Mouse (Mus musculus): ENCODE results near the gene Stat5b. TPM values are rescaled to one million over a fixed set of nuclear protein-coding genes. Genes with fewer than 3 reads are reported as not detected.

Stat5b gene
- polyA plus RNA-seq, 1 experiment from 2014 or later, result 46.0 TPM

DNA sequence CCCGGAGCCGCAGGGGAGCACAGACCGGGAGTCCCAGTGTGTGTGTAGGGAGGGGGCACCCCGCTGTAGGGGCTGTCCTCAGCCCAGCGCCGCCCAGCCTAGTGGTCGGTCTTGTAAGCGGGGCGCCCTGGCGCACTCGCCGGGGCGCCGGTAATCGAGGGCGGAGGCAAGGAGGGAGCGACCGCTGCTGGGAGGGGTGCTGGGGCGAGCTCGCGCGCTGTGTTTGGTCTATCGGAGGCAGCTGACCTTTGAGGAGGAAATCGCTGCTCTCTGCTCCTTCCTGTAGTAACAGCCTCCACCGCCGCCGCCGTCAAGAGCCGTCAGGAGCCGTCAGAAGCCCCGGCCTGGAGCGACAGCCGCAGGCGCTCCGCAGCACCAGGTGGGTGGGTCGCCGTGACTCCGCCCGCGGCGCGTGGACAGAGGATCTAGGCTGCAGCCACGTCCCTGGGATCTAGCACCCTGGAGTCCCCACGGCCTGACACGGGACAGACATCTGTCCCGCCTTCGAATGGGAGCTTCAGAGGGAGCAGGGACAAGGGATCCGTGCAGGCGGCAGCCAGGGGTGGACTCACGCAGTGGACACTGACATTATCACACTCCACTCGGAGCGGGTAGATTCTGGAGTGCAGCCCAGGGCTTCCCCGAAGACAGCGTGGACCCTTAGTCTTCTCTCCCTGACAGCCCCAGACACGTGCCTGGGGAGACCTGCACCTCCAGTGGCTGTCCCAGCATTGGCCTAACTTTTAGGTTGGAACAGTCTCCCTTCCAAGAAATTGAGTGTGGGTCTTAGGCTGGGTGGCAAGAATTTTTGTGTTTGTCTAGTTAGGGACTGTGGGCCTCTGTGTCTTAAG, 9.9 kb upstream of the Stat5b start:
- peak; percentile 93 for ATAC-seq (replicated peaks; ENCODE audit: low FRiP score)
- Histone ChIP-seq H3K4me1 (replicated peaks; ENCODE audit: control insufficient read depth, insufficient read depth, low read length) (peaks cover 10% of the 10 kb centered on the region), H3K9me3 (ENCODE audit: control insufficient read depth, low read length) (no peaks in the 10 kb centered on the region), H3K27me3 (replicated peaks; ENCODE audit: control insufficient read depth, insufficient read depth, low read length) (peaks cover 6% of the 10 kb centered on the region; the same call in 1 of the 2 replicates), H3K9ac (ENCODE audit: low read depth, low read length) (peak overlapping the region; percentile 68), H3K4me3 (ENCODE audit: low read depth, low read length) (peak overlapping the region; percentile 56), H3K4me2 (peak overlapping the region; percentile 69), H3K36me3 (ENCODE audit: control insufficient read depth, insufficient read depth, low read length) (no peaks in the 10 kb centered on the region), H3K27ac (ENCODE audit: low read depth, low read length) (peak overlapping the region; percentile 72)
- under 1% methylated on average over 55 of the region's 55 CpGs for WGBS
- peak; percentile 84 for DNase-seq (ENCODE audit: low spot score)

DNA sequence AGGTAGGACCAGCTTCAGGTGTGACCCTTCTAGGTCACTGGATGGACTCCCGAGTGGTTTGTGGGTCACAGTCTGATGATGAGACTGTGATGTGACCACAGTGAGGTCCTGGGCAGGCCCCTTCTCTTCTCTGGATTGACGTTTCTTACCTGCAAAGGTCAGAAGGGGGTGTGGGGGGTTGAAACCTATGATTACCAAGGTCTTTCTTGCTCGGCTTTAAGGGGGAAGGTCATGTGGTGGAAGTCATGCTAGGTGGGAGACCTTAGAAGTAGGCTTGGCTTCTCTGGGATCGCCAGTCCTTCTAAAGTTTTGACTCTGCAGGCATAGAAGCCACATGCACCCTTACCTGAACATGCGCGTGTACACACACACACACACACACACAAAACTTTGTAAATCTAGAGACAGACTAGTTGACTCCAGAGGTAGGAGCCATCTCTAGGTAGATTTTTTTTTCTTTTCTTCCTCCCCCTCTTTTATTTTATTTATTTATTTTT, 9.1 kb upstream of the Stat5b start:
- ATAC-seq (replicated peaks; ENCODE audit: low FRiP score) (no peak), DNase-seq (ENCODE audit: low spot score) (no peak)
- Histone ChIP-seq H3K4me3 (ENCODE audit: low read depth, low read length) (peak overlapping the region; percentile 56), H3K4me2 (peak overlapping the region; percentile 69), H3K9ac (ENCODE audit: low read depth, low read length) (peak overlapping the region; percentile 68), H3K27me3 (replicated peaks; ENCODE audit: control insufficient read depth, insufficient read depth, low read length) (peaks cover 9% of the 10 kb centered on the region; the same call in 1 of the 2 replicates), H3K27ac (ENCODE audit: low read depth, low read length) (no peak overlapping the region), H3K36me3 (ENCODE audit: control insufficient read depth, insufficient read depth, low read length) (no peaks in the 10 kb centered on the region), H3K9me3 (ENCODE audit: control insufficient read depth, low read length) (no peaks in the 10 kb centered on the region), H3K4me1 (replicated peaks; ENCODE audit: control insufficient read depth, insufficient read depth, low read length) (peaks cover 10% of the 10 kb centered on the region)
- WGBS, result 49% methylated on average over 6 of the region's 6 CpGs

DNA sequence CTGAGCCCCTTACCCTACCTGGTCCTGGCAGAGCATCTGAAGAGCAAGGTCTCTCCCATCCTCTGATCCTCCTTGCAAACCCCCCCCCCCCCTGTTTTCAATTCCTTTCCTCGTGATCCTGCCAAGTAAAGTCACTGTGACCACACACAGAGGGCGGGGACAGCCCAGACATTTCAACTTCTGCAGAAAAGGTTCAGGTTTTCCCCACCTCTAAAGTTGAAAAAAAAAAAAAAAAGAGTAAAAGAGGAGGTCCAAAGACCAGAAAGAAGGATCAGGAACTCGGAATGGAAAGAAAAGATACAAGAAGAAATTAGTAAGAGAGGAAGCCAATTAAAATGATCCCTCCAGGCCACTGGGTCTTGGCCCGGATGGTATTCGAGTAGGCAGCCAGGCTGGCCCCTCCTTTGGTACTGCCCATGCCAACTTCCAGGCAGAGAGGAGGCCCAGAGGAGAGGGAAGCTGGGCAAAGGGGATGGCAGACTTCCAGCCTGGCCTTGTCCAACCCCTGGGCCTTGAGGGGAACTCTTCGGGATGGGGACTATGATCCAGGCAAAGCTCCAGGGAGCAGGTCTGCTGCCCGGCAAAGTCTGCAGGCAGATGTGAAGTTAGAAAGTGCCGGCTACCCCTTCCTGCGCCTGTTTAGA, 8.5 kb upstream of the Stat5b start, which contains the start of gene Stat5a:
Gene Stat5a, plus strand, starts transcription at position 417 of the 644 bp plus-strand sequence.
- ATAC-seq (replicated peaks; ENCODE audit: low FRiP score), result no peak

DNA sequence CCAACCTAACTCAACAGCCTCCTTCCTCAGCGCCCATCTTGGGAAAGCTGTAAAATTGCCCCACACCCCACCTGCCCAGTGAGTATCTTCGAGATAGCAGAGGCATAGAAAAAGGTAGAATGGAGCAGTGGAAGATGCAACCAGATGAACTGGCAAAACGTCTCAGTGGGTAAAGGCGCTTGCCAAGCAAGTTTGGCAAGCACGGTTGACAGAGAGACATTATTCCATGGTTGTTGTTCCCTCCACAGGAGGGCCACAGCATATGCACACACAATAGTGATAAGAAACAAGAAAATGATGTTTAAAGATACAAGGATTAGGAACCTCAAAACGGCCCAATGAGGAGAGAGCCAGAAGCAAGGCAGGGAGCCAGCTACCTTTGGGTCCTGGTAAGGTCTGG, 7.4 kb upstream of the Stat5b start:
- Histone ChIP-seq H3K9ac (ENCODE audit: low read depth, low read length) (no peak overlapping the region), H3K4me1 (replicated peaks; ENCODE audit: control insufficient read depth, insufficient read depth, low read length) (peaks cover 10% of the 10 kb centered on the region), H3K4me3 (ENCODE audit: low read depth, low read length) (no peak overlapping the region), H3K36me3 (ENCODE audit: control insufficient read depth, insufficient read depth, low read length) (no peaks in the 10 kb centered on the region), H3K9me3 (ENCODE audit: control insufficient read depth, low read length) (no peaks in the 10 kb centered on the region), H3K27ac (ENCODE audit: low read depth, low read length) (no peak overlapping the region), H3K27me3 (replicated peaks; ENCODE audit: control insufficient read depth, insufficient read depth, low read length) (peaks cover 13% of the 10 kb centered on the region), H3K4me2 (no peak overlapping the region)
- WGBS, result 71% methylated on average over 6 of the region's 6 CpGs
- ATAC-seq (replicated peaks; ENCODE audit: low FRiP score), result no peak
- DNase-seq (ENCODE audit: low spot score), result no peak

More for the DNA sequence above, 8.5 kb upstream of the Stat5b start, which contains the start of gene Stat5a:
- DNase-seq (ENCODE audit: low spot score), result no peak
- 64% methylated on average over 9 of the region's 9 CpGs for WGBS
- Histone ChIP-seq H3K4me3 (ENCODE audit: low read depth, low read length) (peak within 1 kb of the TSS; percentile 56), H3K9ac (ENCODE audit: low read depth, low read length) (peak within 1 kb of the TSS; percentile 68), H3K27ac (ENCODE audit: low read depth, low read length) (peak within 1 kb of the TSS; percentile 72; the same call in 1 of the 2 replicates), H3K27me3 (replicated peaks; ENCODE audit: control insufficient read depth, insufficient read depth, low read length) (peaks cover 12% of the 10 kb centered on the region; the same call in 1 of the 2 replicates), H3K9me3 (ENCODE audit: control insufficient read depth, low read length) (no peaks in the 10 kb centered on the region), H3K4me1 (replicated peaks; ENCODE audit: control insufficient read depth, insufficient read depth, low read length) (peaks cover 10% of the 10 kb centered on the region), H3K4me2 (peak within 1 kb of the TSS; percentile 69), H3K36me3 (ENCODE audit: control insufficient read depth, insufficient read depth, low read length) (no peaks in the 10 kb centered on the region)

DNA sequence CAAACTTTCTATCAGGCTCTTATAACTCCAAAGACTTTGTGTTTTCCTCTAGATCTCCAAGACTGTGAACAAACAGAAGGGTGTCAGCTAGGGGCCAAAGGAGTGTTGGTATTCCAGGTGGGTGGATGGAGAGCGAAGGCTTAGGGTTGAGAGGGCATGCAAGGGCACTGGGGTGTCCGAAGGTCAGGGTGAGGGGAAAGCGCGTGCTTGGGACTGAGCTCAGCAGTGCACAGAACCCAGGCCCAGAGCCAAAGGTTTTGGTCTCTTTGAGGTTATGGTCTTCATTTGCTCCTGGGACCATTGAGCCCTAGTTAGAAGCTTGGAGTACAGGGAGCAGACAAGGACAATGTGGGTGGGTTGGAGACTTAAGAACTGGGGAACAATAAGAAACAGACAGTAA, 4.7 kb upstream of the Stat5b start:
- no peaks in the 10 kb centered on the region for H3K9me3 ChIP-seq (ENCODE audit: control insufficient read depth, low read length)
- ATAC-seq (replicated peaks; ENCODE audit: low FRiP score), result no peak
- H3K36me3 ChIP-seq (ENCODE audit: control insufficient read depth, insufficient read depth, low read length), result no peaks in the 10 kb centered on the region
- H3K4me2 ChIP-seq, result no peak overlapping the region
- H3K27me3 ChIP-seq (replicated peaks; ENCODE audit: control insufficient read depth, insufficient read depth, low read length), result peaks cover 13% of the 10 kb centered on the region
- no peak for DNase-seq (ENCODE audit: low spot score)
- H3K4me3 ChIP-seq (ENCODE audit: low read depth, low read length), result no peak overlapping the region
- H3K9ac ChIP-seq (ENCODE audit: low read depth, low read length), result no peak overlapping the region
- 83% methylated on average over 4 of the region's 4 CpGs for WGBS
- peaks cover 9% of the 10 kb centered on the region for H3K4me1 ChIP-seq (replicated peaks; ENCODE audit: control insufficient read depth, insufficient read depth, low read length)
- H3K27ac ChIP-seq (ENCODE audit: low read depth, low read length), result no peak overlapping the region

DNA sequence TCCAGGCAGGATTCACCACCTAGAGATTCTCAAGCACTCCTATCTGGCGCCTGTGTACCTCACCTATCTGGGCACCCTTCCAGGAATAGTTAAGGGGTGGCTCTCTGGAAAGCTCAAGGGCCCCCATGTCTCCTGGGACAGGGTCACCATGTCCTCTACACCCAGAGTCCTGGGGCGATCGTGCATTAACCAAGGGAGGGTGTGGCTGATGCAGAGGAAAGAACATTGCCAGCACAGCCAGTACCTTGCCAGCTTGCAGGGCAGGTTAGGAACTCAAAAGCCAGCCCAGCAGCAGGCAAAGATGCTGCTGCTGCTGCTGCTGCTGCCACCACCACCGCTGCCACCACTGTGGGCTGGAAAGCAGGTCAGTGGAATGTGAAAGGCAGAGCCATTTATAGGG, 3.7 kb upstream of the Stat5b start:
- H3K4me3 ChIP-seq (ENCODE audit: low read depth, low read length), result no peak overlapping the region
- H3K27ac ChIP-seq (ENCODE audit: low read depth, low read length), result no peak overlapping the region

DNA sequence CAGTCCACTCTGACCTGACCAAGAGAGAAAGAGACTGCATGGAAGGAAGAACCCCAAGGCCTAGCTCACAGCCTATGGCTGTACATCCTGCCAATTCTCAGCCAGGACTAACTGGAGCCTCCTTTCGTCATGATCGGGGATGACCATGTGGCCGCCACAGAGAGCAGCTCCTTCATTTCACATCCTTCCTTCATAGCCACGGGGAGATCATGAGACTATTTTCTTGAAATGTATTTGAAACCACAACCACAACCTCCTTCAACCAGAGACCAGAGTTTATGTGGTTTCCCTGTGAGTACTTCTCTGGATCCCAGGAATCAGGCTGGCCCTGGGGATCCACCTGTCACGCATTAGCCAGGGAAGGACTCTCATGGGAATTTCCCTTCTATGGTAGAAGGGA, 2.5 kb upstream of the Stat5b start:
- H3K9me3 ChIP-seq (ENCODE audit: control insufficient read depth, low read length), result no peaks in the 10 kb centered on the region

More for the DNA sequence above, 3.7 kb upstream of the Stat5b start:
- no peaks in the 10 kb centered on the region for H3K36me3 ChIP-seq (ENCODE audit: control insufficient read depth, insufficient read depth, low read length)
- peaks cover 4% of the 10 kb centered on the region for H3K4me1 ChIP-seq (replicated peaks; ENCODE audit: control insufficient read depth, insufficient read depth, low read length)
- 61% methylated on average over 4 of the region's 4 CpGs for WGBS
- H3K9me3 ChIP-seq (ENCODE audit: control insufficient read depth, low read length), result no peaks in the 10 kb centered on the region
- no peak for DNase-seq (ENCODE audit: low spot score)
- H3K9ac ChIP-seq (ENCODE audit: low read depth, low read length), result no peak overlapping the region
- peaks cover 13% of the 10 kb centered on the region for H3K27me3 ChIP-seq (replicated peaks; ENCODE audit: control insufficient read depth, insufficient read depth, low read length)
- ATAC-seq (replicated peaks; ENCODE audit: low FRiP score), result no peak
- H3K4me2 ChIP-seq, result no peak overlapping the region

DNA sequence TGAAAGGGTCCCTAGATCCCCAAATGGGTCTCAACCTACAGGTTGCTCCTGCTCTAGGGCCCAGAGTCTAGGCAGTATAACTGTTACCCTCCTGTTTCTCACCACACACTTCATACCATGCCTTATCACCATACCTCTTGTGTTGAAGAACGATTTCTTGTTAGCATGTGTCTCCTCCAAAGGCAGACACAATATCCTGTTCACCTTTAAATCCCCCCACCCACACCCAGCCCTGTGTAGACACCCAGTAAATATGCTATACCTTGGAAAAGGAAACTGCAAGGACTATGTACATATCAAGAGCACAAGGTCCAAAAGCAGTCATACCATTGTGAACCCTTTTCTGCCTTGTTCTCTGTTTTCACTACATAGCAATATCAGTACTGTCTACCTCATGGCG, 1.6 kb upstream of the Stat5b start:
- Histone ChIP-seq H3K27ac (ENCODE audit: low read depth, low read length) (no peak overlapping the region), H3K36me3 (ENCODE audit: control insufficient read depth, insufficient read depth, low read length) (no peaks in the 10 kb centered on the region), H3K4me2 (no peak overlapping the region), H3K9ac (ENCODE audit: low read depth, low read length) (no peak overlapping the region), H3K27me3 (replicated peaks; ENCODE audit: control insufficient read depth, insufficient read depth, low read length) (peaks cover 12% of the 10 kb centered on the region), H3K4me1 (replicated peaks; ENCODE audit: control insufficient read depth, insufficient read depth, low read length) (peaks cover 21% of the 10 kb centered on the region), H3K4me3 (ENCODE audit: low read depth, low read length) (no peak overlapping the region), H3K9me3 (ENCODE audit: control insufficient read depth, low read length) (no peaks in the 10 kb centered on the region)
- 72% methylated on average over 2 of the region's 2 CpGs for WGBS
- DNase-seq (ENCODE audit: low spot score), result no peak
- no peak for ATAC-seq (replicated peaks; ENCODE audit: low FRiP score)

More for the DNA sequence above, 2.5 kb upstream of the Stat5b start:
- no peaks in the 10 kb centered on the region for H3K36me3 ChIP-seq (ENCODE audit: control insufficient read depth, insufficient read depth, low read length)
- H3K27me3 ChIP-seq (replicated peaks; ENCODE audit: control insufficient read depth, insufficient read depth, low read length), result peaks cover 13% of the 10 kb centered on the region
- DNase-seq (ENCODE audit: low spot score) (no peak), ATAC-seq (replicated peaks; ENCODE audit: low FRiP score) (no peak)
- no peak overlapping the region for H3K27ac ChIP-seq (ENCODE audit: low read depth, low read length)
- H3K4me2 ChIP-seq, result no peak overlapping the region
- no peak overlapping the region for H3K9ac ChIP-seq (ENCODE audit: low read depth, low read length)
- 69% methylated on average over 5 of the region's 5 CpGs for WGBS
- peaks cover 15% of the 10 kb centered on the region for H3K4me1 ChIP-seq (replicated peaks; ENCODE audit: control insufficient read depth, insufficient read depth, low read length)
- no peak overlapping the region for H3K4me3 ChIP-seq (ENCODE audit: low read depth, low read length)

All from liver, embryonic 11.5 days (tissue).